Mouse (Mus musculus): ENCODE measurements at regions not wholly inside any gene's neighbourhood (a gene's known extent, or its start where the extent isn't known, plus 50 kb on each side); places are given as distances from the start of the nearest gene placed in this dataset.

DNA sequence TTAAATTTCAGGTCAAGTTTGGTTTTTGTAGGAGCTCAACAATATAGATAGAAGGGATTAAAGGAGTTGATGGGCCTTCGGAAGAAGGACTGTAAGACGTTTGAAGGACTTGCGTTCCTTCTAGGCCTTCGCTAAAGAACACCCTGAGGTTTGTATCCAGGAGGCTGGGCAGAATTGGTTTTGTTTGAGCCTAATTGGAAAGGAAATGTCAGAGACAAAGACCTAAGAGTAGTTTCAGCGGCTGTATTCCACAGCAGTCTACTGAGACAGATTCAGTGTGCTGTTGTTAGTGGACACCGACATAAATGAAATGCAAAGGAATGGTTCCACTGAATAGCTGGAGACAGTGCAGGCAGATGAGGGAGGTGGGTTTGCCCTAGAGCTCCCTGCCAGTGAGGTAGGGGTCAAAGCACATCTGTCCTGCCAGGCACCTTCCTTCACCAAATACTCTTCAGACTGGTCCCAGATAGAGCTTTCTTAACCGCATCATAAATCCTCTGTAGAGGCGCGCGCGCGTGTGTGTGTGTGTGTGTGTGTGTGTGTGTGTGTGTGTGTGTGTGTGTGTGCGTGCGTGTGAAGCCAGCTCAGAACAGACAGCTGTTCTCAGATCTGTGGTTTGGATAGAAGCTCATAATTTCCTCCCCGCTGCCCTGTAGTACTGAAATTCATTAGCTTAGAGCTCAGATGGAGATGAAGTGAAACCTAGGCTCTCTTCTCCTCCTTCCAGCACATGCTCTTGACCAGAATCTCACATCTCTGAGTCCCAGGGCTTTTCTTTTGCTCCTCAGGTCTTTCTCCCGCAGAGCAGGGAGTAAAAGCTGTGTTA, 209.7 kb downstream of the Ktn1 start:
- DNase-seq (ENCODE audit: low spot score in 2 of 2): no peak

DNA sequence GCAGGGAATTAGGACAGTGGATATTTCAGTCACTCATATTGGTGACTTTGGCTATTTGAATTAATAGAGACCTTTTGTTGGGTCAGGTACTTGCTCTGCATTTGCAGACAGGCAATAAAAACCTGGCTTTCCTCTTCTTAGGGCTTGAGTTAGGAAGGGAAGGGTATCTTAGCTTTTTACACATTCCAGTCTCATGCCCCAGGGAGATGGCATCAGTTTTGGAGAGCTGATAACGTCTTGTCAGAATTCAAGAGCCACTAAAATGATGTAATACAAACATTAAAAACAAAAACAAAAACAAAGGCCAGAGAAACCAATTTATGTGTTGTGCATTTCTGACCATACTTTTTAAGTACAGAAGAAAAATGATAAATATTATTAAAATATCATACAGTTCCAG, 214.3 kb downstream of the Ktn1 start:
- no peak for DNase-seq (ENCODE audit: low spot score in 2 of 2)

DNA sequence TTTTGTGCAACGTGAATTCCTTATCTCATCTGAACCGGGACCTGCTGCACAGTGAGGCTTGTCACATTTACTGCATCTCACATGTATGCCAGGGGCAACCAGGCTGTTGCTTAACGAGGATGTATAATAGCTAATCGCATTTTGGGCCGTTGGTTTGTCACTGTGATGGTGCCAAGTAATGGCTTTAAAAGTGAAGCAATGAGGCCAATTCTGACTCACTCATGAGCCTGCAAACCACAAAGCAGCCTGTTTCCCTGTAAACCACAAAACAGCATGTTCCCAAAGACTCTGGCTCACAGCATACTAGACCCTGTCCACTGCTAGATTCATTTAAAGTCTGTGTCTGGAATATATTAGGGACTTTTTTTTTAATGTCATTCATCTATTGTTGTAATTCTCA, 214.8 kb downstream of the Ktn1 start:
- peak; percentile 17 to 80 for DNase-seq (ENCODE audit: low spot score in 2 of 2)

DNA sequence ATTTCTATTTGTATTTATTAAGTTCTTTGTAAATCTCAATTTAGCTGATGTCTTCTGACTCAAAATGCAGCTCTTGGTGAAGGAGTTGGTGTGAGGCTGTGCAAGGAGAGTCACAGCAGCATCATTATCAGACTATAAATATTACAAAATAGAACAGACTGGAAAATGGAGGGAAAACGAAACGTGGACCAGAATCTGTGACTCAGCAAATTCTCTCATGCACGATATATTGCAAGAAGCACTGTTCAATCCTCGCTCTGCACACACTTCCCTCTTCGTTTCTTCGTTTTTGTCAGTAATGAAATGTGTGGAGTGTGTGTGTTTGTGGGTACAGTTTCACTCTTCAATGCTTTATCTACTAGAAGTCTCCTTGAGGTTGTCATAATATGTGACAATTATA, 215.5 kb downstream of the Ktn1 start:
- no peak for DNase-seq (ENCODE audit: low spot score in 2 of 2)

DNA sequence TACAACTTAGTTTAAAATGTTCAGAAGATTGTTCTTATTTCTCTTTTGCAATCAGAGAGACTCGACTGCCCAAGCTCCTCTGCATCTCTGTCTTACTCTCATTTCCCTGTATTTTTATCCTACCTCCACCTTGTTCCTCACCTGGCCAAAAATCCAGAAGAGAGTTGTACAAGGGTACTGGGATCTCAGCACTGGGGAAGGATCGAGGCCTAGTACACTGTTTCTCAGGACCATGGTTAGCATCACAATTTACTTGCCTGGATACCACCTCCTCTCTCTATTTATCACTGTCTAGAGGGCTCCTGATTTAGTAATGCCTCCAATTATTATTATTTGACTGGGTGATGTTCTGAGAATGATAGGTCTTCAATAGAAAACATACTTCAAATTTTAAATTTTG, 218.8 kb downstream of the Ktn1 start:
- DNase-seq (ENCODE audit: low spot score in 2 of 2): no peak

DNA sequence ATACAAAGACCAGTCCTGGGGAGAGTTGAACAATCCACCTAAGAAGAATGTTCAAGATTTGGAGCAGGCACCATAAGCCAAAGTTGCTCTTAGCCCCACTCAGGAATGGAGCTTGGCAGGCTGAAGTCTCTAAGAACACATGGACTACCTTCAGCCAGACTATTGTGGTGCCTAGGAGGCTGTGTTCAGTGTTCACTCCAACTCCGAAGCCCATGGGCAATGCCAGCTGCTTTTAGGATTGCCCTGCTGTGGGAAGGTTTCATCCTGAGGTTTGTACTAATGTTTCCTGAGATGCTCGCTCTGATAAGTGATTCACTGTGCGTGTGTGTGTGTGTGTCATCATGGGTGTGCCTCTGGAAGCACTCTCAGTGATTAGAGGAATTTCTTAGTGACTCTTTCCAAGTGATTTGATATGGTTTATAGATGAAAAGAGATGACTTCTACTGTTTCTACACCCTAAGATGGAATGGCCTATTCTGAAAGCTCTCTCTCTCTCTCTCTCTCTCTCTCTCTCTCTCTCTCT, 220.1 kb downstream of the Ktn1 start:
- DNase-seq (ENCODE audit: low spot score in 2 of 2): no peak

DNA sequence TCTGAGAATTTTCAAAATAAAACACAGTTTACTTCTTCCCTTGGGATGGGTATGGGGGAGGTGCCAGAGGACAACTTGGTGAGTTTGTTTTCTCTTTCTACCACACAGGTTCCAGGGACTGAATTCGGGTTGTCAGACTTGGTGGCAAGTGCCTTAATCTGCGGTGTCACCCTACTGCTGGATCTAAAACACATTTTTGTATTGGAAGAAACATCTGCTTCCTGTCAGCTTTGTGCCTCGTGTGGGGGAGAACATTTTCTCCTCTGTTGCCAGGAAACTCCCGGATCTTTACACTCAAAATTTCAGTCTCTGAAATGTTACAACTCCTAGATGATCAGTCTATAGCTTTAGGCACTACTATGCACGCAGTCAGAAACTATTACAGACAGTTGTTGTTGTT, 228.3 kb downstream of the Ktn1 start:
- DNase-seq (ENCODE audit: low spot score in 2 of 2): no peak

DNA sequence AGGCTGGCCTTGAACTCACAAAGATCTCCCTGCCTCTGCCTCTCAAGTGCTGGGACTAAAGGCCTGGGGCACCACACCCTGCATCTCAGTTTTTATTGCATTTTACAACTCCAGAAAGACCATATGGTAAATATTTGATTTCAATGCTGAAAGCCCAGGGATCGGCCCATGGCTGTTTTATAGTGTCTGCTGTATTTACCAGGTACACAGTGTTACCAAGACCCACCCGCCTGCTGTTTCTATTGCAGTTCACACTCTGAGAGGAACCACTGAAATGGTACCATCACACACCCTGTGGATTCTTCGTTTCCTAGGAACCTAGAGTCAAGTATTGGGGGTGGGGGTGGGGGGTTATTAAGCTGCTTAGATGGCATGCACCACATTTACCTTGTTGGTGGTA, 228.9 kb downstream of the Ktn1 start:
- DNase-seq (ENCODE audit: low spot score in 2 of 2): no peak

DNA sequence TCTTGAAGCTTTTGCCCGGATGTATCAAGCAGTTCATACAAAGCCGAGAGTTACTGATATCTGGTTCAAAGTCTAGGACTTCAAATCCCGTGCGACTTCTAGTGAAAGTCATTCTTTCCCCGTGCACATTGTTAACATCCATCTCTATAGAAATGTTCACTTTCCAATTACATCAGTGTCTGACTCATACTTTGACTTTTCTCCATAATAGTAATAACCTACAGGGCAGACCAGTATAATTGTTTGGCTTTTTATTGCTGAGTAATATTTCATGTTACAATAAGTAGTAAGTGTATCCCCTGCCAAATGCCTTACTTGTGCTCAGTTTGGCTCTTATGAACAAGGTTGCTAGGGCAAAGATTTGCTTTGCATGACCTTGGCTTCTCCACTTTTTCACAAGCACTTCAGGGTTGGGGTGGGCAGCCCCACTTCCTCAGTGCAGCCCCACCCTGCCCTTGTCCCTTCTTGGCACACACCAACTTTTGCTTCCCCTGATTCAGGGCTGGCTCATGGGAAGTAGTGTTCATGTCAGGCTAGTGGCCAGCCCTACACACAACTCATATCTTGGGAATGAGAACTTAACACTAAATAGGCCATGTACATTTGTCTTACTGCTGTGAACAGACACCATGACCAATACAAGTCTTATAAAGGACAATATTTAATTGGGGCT, 229.7 kb downstream of the Ktn1 start:
- DNase-seq (ENCODE audit: low spot score in 2 of 2): no peak

DNA sequence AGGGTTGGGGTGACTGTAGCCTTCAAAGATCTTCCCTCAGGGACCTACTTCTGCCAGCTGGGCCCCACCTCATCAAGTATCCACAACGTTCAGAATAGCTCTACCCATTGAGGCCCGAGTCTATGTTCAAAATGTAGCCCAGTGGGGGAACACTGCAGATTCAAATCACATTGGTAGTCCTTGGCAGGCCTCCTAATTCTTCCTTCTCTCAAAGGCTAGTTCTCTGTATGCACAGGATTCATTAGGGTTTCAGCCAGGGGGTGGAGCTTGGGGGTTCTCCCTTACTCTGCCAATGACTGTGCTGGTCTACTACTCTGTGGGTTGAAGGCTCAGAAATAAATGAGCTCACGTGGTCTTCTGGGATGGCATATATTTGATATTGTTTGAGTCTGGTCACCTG, 235.3 kb upstream of the Peli2 start:
- peak in 1 of 2 experiments; percentile 42 for DNase-seq (ENCODE audit: low spot score in 2 of 2)

DNA sequence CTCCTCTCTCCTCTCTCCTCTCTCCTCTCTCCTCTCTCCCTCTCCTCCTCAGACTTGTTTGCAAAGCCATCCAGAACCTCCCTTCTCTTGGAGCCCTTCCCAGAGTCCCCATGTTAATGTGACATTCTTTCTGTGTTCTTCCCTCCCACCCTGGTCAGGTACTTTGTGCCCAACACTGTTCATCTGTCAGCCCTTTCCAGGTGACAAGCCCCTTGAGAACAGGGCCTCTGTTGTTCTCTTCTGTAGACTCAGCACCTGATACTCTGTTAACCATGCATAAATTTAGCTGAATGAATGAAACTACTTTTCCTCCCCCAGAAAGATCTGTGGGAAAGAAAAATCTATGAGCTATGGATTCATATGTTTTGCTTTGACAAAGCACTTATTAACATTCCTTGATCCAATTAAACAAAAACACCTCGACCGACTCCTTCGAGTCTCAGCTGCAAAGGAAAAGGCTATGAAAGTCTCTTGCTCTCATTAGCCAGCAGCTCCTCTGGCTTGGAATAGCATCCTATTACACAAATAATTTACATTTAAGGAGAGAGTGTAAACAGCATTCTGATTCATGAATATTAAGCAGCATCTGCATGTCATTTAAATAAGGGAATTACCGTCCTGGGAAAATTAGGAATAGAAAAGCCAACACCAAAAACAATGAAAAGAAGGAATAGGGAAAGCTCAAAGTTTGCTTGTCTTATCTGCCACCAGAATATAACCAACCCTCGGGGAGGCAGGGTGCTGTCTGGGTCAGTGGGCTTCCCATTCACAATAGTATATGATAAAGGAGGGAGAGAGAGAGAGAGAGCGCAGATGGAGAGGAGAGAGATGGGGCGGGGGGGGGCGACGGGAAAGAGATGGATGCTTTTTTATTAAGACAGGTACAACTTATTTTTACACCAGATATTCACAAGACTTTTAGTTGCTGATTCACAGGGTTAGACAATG, 230.1 kb upstream of the Peli2 start:
- DNase-seq (ENCODE audit: low spot score in 2 of 2): no peak

DNA sequence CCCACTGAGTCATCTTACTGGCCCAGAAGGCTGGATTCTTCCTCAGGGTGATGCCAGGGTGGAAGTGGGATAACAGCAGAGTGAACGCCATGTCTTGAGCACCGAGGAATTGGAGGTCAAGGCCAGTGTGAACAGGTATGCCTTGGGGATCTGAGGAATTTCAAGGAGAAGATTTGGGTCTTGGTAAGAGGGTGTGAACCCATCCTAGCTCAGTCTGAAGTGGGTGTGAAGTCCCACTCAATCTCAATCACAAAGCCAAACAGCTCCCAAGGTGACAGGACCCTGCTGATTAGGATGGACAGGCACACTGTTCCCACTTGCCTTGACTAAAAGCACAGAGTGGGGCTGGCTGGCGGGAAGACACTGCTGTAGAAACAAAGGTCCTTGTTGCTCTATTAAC, 224.0 kb upstream of the Peli2 start:
- DNase-seq (ENCODE audit: low spot score in 2 of 2): no peak

DNA sequence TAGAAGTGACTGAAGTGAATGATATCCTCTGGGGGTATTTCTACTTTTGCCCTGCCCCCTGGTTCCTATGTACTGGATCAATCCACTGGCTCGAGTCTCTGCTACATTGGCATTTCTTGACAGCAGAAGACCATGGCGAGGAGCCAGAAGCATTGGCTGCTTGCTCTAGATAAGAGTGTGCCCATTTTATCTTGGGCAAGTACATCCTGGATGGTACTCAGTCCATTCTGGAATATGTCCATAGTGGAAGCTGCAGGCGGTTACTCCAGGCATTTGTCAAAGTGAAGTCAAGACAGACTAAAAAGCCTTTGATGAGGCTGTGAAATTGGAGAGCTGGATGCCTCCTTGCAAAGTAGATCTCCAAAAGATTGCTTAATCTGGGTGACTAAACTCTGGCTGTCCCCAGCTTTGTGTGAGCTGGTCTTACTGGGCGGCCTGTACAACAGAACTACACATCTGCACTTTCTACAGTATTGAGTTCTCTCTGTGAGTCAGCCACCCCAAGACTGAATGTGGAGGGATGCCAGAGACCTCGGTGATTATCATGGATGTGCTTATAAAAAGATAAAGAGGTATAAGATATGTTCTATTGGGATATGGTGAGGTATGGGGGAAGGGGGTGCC, 222.6 kb upstream of the Peli2 start:
- DNase-seq (ENCODE audit: low spot score in 2 of 2): no peak

DNA sequence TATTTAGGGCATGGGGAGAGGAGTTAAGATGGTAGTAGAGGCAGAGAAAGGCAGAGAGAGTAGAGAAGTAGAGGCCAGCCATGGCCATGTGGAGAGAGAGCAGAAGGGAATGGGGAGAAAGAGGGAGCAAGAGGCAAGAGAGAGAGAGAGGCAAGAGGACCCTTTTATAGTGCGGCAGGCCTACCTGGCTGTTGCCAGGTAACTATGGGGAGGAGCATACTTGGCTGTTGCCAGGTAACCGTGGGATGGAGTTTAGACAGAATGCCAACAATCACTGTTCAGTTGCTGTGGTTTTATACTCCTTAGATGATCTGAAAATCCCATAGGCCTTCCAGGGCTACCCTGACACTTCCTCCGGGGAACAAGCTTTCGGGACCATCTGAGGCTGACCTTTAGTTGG, 222.0 kb upstream of the Peli2 start:
- DNase-seq (ENCODE audit: low spot score in 2 of 2): no peak

DNA sequence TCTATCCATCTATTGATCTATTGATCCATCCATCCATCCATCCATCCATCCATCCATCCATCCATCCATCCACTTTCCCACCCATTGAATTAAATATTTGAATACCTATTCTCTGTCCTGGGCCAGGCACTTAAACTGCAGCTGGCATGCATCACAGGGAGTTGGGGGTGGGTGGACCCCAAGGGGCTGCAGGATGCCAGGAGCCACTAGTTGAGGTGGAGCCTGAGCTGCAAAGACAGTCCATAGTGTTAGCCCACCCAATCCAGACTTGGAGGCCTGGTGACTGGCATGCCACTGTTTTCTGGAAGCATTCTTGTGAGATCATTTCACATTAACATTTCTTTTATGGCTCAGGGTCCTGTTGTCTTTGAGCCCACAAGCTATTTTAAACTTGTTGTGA, 215.3 kb upstream of the Peli2 start:
- DNase-seq (ENCODE audit: low spot score in 2 of 2): no peak

DNA sequence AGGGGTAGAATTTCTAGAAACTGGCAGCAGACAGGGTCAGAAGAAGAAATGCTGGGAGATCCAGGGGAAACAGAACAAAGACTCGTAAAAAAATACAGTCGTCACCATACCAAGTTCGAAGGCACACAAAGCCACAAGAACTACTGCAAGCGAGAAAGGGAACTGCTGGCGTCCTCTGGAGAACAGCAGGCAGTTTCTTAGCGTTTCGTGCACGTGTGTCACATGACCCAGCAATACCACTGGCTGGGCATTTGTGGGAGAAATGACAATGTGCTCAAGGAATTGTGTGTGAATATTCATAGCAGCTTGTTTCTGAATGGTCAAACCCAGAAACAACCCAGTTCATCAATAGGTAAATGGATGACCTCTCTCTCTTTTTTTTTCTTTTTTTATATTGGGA, 211.5 kb upstream of the Peli2 start:
- no peak for DNase-seq (ENCODE audit: low spot score in 2 of 2)

DNA sequence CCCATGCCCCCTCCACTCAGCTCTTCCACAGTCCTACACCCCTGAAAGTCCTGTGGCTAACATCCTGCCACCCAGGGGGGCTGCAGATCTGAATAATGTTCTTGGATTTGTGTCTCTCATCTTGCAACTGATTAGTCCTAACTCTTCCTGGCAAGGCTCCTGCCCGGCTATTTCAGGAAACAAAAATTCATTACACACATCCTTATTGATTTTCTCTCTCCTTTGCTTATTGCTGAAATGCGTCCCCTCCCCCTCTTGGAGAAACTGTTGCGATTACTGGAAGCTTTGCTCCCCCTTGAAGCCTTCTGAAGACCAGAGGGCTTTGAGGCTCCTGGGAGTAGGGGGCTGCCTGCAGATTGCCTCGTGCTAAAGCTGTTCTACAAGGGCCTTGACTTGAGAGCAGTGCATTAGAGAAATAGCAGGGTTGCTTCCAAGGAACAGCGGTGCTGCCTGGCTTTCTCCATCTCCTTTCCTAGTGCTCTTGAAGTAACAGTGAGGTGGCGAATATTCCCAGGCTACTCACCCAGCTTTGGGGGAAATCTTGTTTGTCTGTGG, 209.8 kb upstream of the Peli2 start:
- DNase-seq (ENCODE audit: low spot score in 2 of 2): no peak

DNA sequence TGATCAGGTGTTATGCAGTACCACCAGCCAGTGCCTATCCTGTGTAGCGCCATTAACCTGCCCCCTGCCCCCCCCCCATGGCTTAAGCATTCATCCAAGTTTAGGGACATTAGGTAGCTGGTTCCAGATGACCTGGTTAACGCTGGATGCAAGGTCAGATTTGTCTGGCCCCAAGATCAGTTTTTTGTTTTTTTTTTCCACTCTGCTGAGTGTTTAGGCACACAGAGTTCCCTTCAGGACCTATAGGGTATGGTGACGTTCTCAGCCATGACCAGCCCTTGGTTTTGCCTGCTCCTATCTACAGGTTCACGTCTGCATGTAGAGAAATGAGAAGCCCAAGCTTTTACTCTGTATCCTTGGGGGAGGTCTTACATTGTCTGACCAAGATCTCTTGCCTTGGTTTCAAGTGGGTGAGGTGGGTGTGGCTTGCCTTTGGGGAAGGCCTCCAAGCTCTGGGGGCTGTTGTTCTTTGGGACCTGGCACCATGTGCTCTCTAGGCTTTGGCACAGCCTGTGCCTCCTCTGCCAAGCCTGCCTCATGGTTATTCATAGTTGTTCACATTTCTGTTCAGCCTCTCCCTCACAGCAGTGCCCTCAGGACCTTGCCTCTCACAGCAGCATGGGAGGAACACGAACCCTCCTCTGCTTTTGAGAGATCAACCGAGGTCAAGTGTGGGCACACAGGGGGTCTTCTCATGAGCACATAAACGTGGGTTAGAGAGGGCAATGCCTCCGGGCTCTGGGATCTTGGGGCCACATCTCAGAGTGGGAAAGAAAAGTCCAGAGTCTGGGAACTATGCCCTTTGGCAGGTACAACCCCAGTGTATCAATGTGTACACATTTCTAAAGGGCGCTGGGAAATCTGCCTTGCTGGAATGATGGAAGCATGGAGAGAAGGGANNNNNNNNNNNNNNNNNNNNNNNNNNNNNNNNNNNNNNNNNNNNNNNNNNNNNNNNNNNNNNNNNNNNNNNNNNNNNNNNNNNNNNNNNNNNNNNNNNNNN, 208.8 kb upstream of the Peli2 start:
- peak; percentile 65 to 87 for DNase-seq (ENCODE audit: low spot score in 2 of 2)

DNA sequence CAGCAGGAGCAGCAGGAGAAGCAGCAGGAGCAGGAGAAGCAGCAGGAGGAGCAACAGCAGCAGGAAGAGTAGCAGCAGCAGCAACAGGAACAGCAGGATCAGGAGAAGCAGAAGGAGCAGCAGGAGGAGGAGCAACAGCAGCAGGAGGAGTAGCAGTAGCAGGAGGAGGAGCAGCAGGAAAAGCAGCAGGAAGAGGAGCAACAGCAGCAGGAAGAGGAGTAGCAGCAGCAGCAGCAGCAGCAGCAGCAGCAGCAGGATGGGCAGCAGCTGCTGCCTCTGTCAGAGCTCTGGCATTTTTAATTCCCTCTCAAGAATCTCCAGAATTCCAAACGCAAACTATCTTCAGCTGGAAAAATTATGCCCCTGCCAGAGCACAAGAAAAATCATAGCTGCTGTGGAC, 205.0 kb upstream of the Peli2 start:
- no peak for DNase-seq (ENCODE audit: low spot score in 2 of 2)

Data from layer of hippocampus, postnatal 14 days (tissue).